Comparison of ENCODE assay signal across 9 mouse cellular contexts in the genomic region with DNA sequence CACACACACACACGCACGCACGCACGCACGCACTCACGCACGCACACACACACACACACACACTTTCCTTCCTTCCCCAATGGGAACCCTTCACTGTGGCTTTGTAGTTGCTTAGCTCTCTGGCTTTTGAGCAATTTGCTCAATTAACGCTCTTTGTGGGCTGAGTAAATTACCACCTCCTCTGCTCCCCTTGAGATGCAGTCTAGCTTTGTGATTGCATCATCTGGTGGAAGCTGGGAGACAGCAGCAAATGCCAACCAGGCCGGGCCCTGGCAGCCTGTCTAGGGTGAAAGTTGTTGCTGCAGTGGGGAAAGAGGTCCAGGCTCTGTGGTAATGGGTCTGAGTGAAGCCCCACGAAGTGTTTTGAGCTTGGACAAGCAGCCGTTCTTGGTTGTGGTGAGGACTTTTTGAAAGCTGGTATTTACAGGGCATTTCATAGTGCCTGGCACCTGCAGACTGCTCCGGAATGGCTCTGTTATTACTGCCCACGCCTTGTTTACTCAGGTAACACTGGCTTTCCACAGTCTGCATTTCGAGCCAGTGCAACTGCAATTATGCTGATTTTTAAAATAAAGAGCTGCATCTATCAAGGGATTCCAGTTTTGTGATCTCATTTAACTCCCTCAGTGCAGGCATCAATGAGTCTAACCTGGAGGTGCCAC. TPM values are rescaled to one million over a fixed set of nuclear protein-coding genes. Genes with fewer than 3 reads are reported as not detected.
DNase-seq lines count a peak whose midpoint lies in the region; ATAC-seq lines count a peak whose summit lies in the region.
"Had no signal": no experiment of that assay in that cellular context is flagged by ENCODE, and none has a peak within 500 bp of the region (broad histone marks: within the 10 kb centered on the region; RNA-seq: fewer than 3 reads in every experiment).

No protein-coding gene starts in this region.

- no peak overlapping the region for H3K4me2 ChIP-seq in hindbrain, embryonic 14.5 days (replicated peaks)

- 85% methylated on average over 14 of the region's 14 CpGs for WGBS in hindbrain, embryonic 14.5 days
- 93% methylated on average over 14 of the region's 14 CpGs for WGBS in hindbrain, embryonic 10.5 days
- WGBS in large intestine, adult 2 months: 37% methylated on average over 14 of the region's 14 CpGs

- peak overlapping the region; percentile 35; the same call in 1 of the 2 replicates for H3K27ac ChIP-seq in hindbrain, embryonic 14.5 days
- H3K27ac ChIP-seq in hindbrain, embryonic 10.5 days: no peak overlapping the region

- H3K9ac ChIP-seq in hindbrain, embryonic 14.5 days: no peak overlapping the region

- H3K27me3 ChIP-seq in hindbrain, embryonic 14.5 days (ENCODE audit: control insufficient read depth, insufficient read depth, low read length): no peaks in the 10 kb centered on the region
- no peaks in the 10 kb centered on the region for H3K27me3 ChIP-seq in hindbrain, embryonic 10.5 days (ENCODE audit: insufficient read depth, poor library complexity, severe bottlenecking)

- DNase-seq in hindbrain, embryonic 14.5 days (ENCODE audit: low spot score): no peak
- no peak for DNase-seq in hindbrain, embryonic 10.5 days (ENCODE audit: low spot score)
- DNase-seq in urinary bladder, adult 2 months (ENCODE audit: low spot score): peak; percentile 28
- no peak for DNase-seq in urinary bladder, postnatal 4 days (ENCODE audit: low spot score in 2 of 2)
- peak; percentile 47 for DNase-seq in large intestine, adult 2 months (ENCODE audit: low read depth, low spot score)
- no peak for DNase-seq in cerebellum, adult 11-12 months

- H3K9me3 ChIP-seq in hindbrain, embryonic 14.5 days (ENCODE audit: control insufficient read depth, low read length): no peaks in the 10 kb centered on the region
- no peaks in the 10 kb centered on the region; the same call in 1 of the 2 replicates for H3K9me3 ChIP-seq in hindbrain, embryonic 10.5 days
- H3K9me3 ChIP-seq: G1E had no signal

- no peak overlapping the region for H3K4me3 ChIP-seq in hindbrain, embryonic 14.5 days (replicated peaks; ENCODE audit: low read length)
- no peak overlapping the region for H3K4me3 ChIP-seq in hindbrain, embryonic 10.5 days

- ATAC-seq in hindbrain, embryonic 14.5 days (ENCODE audit: low FRiP score): peak; percentile 57; the same call in 1 of the 2 replicates
- peak; percentile 33; the same call in 1 of the 2 replicates for ATAC-seq in neutrophil, adult 5-6 weeks (ENCODE audit: extremely low read depth, insufficient number of reproducible peaks, low FRiP score, poor library complexity, severe bottlenecking)
- no peak for ATAC-seq in inflammation-experienced regulatory T-cells, adult 6 months

- H3K4me1 ChIP-seq in hindbrain, embryonic 14.5 days (replicated peaks; ENCODE audit: control insufficient read depth, insufficient read depth, low read length): no peaks in the 10 kb centered on the region
- H3K4me1 ChIP-seq in hindbrain, embryonic 10.5 days (replicated peaks): no peaks in the 10 kb centered on the region

- no peaks in the 10 kb centered on the region for H3K36me3 ChIP-seq in hindbrain, embryonic 14.5 days (replicated peaks; ENCODE audit: control insufficient read depth, insufficient read depth)
- H3K36me3 ChIP-seq in hindbrain, embryonic 10.5 days: peaks cover 12% of the 10 kb centered on the region

RNA-seq across cellular contexts. Expression of a gene that starts 10.0 kb away (rescaled TPM):
- 7.9 and 9.7 TPM in 2 replicates for polyA plus RNA-seq in hindbrain, embryonic 14.5 days (2014; fragmentation: Nextera tagmentation; extraction: Ambion mirVana)
- 7.9 and 8.9 TPM in 2 replicates for polyA plus RNA-seq in hindbrain, embryonic 10.5 days (2016; fragmentation: Nextera tagmentation; extraction: Ambion mirVana)
- 6.7 and 7.4 TPM in 2 replicates for polyA plus RNA-seq in urinary bladder, adult 2 months (2012; rRNA removed)
- polyA plus RNA-seq in large intestine, adult 2 months (2012; rRNA removed): 3.7 and 8.5 TPM in 2 replicates
- total RNA-seq in neutrophil, adult 5-6 weeks (2017): 15.8 and 18.6 TPM in 2 replicates
- polyA plus RNA-seq in inflammation-experienced regulatory T-cells, adult 6 months (2017; shearing (Covaris generic)): 1 to 10 TPM; 7.7 to 9.0 (median 8.5) TPM

Comparison
In these comparisons a context has a peak if more than half of its experiments do, and no peak if none do; other contexts are left out.
1. DNase-seq: peak in urinary bladder, adult 2 months (single experiment) and large intestine, adult 2 months (single experiment); none in hindbrain, embryonic 14.5 days (single experiment), hindbrain, embryonic 10.5 days (single experiment), urinary bladder, postnatal 4 days (0 of 2) and cerebellum, adult 11-12 months (single experiment).